Mouse (Mus musculus): Measurements from ENCODE around the gene Zdhhc14. TPM values are rescaled to one million over a fixed set of nuclear protein-coding genes. Genes with fewer than 3 reads are reported as not detected.

Gene Zdhhc14
- 10 to 100 TPM; 15.1 to 15.2 TPM for total RNA-seq (2021)

DNA sequence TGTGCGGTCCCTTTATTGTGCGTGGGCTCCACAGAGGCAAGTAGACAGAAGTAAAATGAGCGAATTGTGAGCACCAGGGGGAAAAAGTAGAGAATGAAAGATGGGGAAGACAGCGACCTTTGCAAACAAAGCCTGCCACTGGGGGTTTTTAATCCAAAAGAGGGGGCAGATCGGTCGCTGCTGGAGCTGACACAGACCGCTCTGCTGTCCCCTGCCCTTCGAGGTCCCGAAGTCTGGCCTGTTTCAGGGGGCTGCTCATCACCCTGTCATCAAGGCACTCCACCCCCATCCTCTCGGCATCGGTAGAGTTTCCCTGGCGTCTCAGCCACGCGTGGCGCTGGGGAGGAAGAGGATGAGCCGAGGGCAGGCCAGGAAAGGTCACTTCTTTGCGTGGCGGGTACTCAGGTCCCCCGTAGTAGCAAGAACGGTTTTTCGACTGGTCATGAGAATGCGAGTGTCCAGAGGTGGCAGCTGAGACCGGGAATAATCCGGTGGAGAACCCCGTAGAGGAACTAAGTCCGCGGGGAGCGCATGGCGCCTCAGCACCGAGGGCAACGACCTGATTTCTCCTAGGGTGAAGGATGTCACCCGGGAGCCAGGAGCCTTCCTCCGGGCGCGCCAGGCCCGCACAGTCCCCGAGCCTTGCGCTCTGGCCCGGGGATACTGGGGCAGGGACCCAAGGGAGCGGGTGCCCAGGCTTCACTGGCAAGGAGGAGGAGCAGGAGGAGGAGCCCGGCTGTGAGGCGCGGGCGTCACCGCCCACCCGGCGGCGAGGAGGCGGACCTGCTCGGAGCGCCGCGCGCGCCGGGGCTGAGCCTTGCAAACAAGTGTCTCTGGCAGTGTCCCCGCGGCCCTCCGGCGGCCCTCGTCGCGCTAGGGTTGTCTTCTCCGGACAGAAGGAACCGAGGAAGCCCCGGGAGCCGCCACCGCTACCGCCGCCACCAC is at the start of gene Zdhhc14:
TSS of gene Zdhhc14 (plus strand) at position 757 of the 945 bp plus-strand sequence.
- peak; percentile 93 for DNase-seq
- intact Hi-C loops (cut with DNase I) = loop anchor here (5.0 kb wide), 1 partner anchor 50 kb away; the partner anchor contains the start of gene Tmem242

- intact Hi-C loops (cut with DNase I) = loop anchor here (5.0 kb wide), 1 partner anchor 49 kb away; the partner anchor contains the start of gene Zdhhc14
- no peak for DNase-seq
Measured at GRCm38 (mm10) chr17:5443260-5443659, 49.1 kb upstream of the Zdhhc14 start.

DNA sequence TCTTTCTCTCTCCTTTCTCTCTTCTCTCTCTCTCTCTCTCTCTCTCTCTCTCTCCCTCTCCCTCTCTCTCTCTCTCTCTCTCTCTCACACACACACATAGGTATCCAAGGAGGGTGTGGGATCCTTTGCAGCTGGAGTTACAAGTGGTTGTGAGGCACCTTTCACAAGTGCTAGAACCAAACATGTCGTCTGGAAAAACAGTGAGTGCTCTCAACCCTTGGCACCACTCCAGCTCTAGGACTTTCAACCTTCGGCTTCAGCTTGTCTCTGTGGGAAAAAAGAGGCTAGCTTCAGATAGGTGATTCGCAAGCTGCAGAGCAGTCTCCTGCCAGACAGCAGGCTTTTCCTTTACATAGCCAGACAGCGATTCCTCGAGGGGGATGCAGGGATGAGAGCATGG is 48.6 kb upstream of the Zdhhc14 start:
- intact Hi-C loops (cut with DNase I) = loop anchor here (5.0 kb wide), 1 partner anchor 49 kb away; the partner anchor contains the start of gene Zdhhc14
- no peak for DNase-seq

- intact Hi-C loops (cut with DNase I) = no loop called here
- peak; percentile 12 for DNase-seq
Measured at GRCm38 (mm10) chr17:5453657-5454056, 38.7 kb upstream of the Zdhhc14 start.

- intact Hi-C loops (cut with DNase I) = no loop called here
- DNase-seq = no peak
Measured at GRCm38 (mm10) chr17:5463912-5464311, 28.4 kb upstream of the Zdhhc14 start.

DNA sequence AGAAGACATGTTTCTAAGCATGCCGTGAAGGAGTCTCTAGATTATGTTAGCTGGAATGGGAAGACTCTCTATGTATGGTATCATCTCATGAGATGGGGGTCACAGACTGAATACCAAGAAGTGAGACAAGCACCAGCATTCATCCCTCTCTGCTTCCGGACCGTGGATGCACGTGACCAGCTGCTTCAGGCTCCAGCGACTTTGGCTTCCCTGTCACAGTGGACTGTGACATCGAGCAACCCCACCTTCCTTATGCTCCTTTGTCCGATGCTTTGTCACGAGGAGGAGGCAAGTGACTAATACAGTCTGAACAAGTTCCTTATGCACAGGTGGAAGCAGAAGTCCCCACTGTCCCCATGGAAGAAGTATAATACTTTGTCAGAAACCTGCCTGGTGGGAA is 25.6 kb upstream of the Zdhhc14 start:
- no peak for DNase-seq
- intact Hi-C loops (cut with DNase I) = no loop called here

DNA sequence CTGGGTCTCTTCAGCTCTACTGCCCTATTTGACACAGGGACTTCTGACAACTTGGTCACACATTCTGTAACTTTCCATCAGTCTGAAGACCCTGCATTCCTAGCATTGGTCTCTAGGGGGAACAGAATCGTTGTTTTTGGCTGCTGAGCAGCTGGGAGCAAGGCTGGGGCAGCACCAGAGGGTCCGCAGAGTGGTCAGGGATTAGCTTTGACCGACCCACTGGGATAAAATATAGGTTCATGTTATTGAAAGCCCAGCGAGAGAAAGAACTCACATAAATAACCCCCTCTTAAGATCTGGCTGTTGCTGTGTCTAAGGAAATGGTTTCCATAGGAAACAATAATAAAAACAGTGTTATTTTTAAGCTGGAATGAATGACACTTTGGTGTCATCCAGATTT is 25.2 kb upstream of the Zdhhc14 start:
- intact Hi-C loops (cut with DNase I) = no loop called here
- no peak for DNase-seq

- DNase-seq = no peak
- intact Hi-C loops (cut with DNase I) = no loop called here
Measured at GRCm38 (mm10) chr17:5472268-5472667, 20.1 kb upstream of the Zdhhc14 start.

GRCm38 (mm10) chr17:5475960-5476725 is 16.2 kb upstream of the Zdhhc14 start:
- DNase-seq = peak; percentile 21
- intact Hi-C loops (cut with DNase I) = no loop called here

DNA sequence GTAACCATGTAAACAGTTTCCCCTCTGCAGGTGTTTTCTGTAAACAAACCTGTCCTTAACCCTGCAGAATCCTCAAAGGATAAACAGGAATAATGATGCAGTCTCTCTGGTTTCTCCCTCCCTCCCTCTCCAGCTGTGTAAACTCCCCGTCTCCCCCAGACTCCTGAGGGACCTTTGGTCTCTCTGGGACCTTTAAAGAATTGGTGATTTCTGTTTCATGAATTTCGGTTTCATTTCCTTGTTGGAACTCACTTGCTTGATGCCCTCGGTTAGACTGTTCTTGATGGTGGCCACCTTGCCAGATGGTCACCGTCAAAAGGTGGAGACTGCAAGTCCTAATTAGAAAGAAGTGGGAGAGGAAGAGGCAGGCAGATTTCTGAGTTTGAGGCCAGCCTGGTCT is 8.9 kb upstream of the Zdhhc14 start:
- intact Hi-C loops (cut with DNase I) = no loop called here
- DNase-seq = no peak

DNA sequence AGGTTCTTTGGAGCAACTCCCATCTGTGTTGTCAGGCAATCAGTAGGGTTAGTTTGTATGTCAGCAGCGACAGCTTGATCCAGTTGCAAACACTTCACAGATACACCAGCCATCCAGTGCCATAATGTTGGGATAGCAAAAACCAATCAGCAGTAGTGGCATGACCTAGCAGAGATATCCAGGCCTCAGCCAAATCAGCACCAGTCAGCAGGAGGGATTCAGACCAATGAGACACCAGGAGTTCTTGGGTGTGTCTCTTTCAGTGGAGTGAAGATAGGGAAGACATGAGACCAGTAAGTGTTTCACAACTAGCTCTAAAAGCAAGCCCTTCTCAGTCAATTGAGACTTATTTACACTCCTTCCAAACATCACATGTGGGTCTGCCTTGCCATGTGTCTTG is 7.7 kb upstream of the Zdhhc14 start:
- intact Hi-C loops (cut with DNase I) = no loop called here
- DNase-seq = no peak

DNA sequence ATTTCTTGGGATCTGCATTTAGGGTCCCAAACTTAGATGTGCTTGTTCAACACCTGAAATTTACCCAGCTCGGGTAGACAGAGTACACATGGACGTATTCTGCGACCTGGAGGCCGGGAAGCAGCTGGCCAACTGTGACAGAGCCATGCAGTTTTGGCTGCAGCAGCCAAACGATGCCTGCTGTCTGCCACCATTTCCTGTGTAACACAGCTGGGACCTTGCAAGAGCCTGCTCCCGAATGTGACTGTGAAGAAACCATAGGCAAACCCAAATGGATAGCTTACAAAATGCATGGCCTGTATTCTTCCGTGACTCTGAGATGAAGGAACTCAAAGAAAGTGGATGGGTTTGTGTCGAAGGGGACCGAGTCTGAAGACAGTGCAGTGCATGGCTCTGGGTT is 4.2 kb upstream of the Zdhhc14 start:
- peak; percentile 27 for DNase-seq
- intact Hi-C loops (cut with DNase I) = no loop called here

DNA sequence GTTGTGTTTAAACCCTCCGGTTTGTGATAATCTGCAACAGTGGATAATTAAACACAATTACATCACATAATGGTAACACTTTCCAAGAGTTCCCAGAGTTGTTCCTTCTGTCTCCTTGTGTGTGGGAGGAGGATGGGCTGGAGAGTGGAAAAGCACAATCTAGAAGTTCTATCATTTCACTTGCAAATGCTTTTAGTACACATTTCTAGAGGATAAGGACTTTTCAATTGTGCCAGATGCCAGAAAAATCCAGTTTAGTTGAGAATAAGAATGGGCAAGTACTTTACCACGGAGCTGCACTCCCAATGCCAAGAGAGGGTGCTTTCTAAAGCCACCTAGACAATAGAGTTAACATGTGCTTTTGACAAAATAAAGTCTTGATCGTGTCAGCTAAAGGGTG is 2.0 kb upstream of the Zdhhc14 start:
- intact Hi-C loops (cut with DNase I) = loop anchor here (5.0 kb wide), 1 partner anchor 48 kb away; the partner anchor contains the start of gene Tmem242

GRCm38 (mm10) chr17:5491031-5491800 is 1.1 kb upstream of the Zdhhc14 start:
- intact Hi-C loops (cut with DNase I) = loop anchor here (5.0 kb wide), 1 partner anchor 49 kb away; the partner anchor contains the start of gene Tmem242

More for the DNA sequence above, 2.0 kb upstream of the Zdhhc14 start:
- DNase-seq = no peak

DNA sequence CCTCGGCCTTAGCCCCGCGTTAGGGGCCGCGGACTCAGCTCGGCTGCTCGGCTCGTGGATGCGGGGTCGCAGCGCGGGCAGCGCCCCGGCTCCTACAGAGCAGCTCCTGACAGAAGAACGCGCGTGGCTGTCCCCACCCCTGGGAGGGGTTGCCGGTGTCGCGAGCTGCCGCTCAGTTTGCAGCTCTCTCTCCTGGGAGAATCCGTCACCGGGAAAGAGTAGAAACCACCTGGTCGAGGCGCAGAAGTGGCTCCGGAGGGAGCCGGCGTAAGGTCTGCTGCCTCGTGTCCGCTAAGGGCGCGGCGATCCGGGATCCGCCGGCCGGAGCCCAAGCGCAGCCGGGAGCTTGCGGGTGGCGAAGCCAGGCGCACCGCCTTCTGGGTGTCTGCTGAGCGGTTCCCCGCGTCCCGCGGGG is 396 bp downstream of the Zdhhc14 start:
- DNase-seq = no peak

More at GRCm38 (mm10) chr17:5491031-5491800, 1.1 kb upstream of the Zdhhc14 start:
- peak; percentile 92 for DNase-seq

DNA sequence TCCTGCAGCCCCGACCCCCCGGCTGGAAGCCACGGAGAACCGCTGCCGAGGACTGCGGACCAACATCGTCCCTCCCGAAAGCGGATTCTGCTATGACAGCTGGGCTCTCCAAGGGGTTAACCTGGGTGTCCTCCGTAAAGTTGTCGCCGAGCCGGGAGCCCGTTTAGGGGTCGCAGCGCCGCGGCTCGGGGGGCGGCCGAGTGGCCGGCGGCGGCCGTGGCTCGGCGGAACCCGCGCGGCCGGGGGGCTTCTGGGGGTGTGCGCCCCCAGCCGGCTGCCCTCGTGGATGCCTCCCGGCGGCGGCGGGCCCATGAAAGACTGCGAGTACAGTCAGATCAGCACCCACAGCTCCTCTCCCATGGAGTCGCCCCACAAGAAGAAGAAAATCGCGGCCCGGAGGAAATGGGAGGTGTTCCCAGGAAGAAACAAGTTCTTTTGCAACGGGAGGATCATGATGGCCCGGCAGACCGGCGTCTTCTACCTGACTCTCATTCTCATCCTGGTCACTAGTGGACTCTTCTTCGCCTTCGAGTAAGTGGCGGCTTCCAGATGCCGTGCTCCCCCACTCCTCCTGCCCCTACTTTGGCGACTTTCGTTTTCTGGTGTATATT is 909 bp downstream of the Zdhhc14 start:
- intact Hi-C loops (cut with DNase I) = loop anchor here (5.0 kb wide), 1 partner anchor 51 kb away; the partner anchor contains the start of gene Tmem242
- DNase-seq = peak; percentile 34

More for the DNA sequence above, 396 bp downstream of the Zdhhc14 start:
- intact Hi-C loops (cut with DNase I) = loop anchor here (5.0 kb wide), 1 partner anchor 50 kb away; the partner anchor contains the start of gene Tmem242

DNA sequence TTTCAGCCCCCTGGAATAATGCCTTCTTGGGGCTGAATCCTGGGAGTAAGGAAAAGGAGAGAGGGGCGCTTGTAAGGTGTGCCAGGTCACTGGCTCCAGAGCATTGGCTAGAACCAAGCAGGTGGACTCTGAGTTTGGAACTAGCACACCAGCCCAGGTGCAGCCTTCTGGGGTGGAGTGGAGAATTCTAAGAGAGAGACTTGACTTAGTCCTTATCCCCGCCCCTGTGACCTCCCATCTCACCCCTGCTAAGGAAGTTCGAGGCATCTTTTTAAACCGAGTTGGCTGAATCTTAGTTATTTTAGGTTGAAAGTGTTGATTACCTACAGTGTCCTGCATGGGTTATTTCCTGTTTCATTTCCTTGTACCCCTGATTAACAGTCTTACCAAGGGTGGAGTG is 1.5 kb downstream of the Zdhhc14 start:
- intact Hi-C loops (cut with DNase I) = loop anchor here (5.0 kb wide), 1 partner anchor 52 kb away; the partner anchor contains the start of gene Tmem242
- DNase-seq = no peak

DNA sequence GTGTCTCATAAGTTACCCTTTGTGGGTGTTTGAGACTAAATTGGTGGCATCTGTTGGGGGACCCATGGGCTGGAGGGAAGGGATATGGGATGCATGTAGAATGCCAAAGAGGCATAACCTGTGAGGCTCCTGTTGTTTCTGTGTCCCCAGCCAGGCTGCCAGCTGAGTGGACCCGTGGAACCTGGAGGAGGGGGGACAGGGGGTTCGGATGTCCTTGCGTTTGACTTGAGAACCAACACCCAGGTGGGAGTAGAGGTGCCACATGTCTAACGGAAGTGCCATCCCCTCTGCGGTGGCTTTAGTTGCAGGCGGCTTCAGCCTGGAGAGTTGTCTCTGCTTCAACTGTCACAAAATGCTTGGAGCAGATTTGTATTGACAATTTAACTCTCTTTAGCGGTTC is 2.5 kb downstream of the Zdhhc14 start:
- intact Hi-C loops (cut with DNase I) = loop anchor here (5.0 kb wide), 1 partner anchor 53 kb away; the partner anchor contains the start of gene Tmem242
- no peak for DNase-seq

DNA sequence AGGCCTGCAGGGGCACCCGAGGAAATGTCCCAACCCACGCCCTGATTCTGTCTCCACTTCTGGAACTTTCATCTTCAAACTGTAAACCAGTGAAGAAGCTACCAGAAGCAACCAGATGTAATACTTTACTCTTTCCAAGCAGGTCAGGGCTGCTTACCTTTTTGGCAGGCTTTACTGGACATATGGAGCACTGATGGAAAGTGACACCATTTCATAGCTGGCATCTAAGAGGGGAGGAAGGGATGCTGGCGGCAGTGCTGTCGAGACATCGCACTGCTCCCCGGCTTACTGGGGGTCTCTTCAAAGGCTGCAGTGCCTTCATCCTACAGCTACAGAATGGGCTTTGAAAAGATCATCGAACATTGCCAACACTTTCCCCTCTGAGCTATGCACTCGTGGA is 5.3 kb downstream of the Zdhhc14 start:
- no peak for DNase-seq
- intact Hi-C loops (cut with DNase I) = no loop called here

GRCm38 (mm10) chr17:5498996-5499395 is 6.6 kb downstream of the Zdhhc14 start:
- DNase-seq = no peak
- intact Hi-C loops (cut with DNase I) = no loop called here

Measured in left cerebral cortex, postnatal 4 days (tissue).